Mouse (Mus musculus) heart, embryonic 14.5 days (tissue): Measurements from ENCODE around the gene Epb41. TPM values are rescaled to one million over a fixed set of nuclear protein-coding genes. Genes with fewer than 3 reads are reported as not detected.

Source experiments
- ATAC-seq: fragments of 200-750 bp; cut with Nextera tagmentation; 2 replicates; pipeline ENCODE4 v1.8.0; 2017; ENCODE audit warnings: low read depth, moderate TSS enrichment; ENCODE audit not compliant: insufficient number of reproducible peaks, insufficient read depth, low FRiP score
- H3K27ac ChIP-seq, 2 experiments: fragments of 200-500 bp in 1 of 2; fragments of 300-500 bp in 1 of 2; sonication (generic) in 1 of 2; replicated peaks in 1 of 2; 2 replicates each; pipeline ENCODE4 v1.5.1; 2012 to 2014; ENCODE audit warnings: low read depth in 2 of 2, low read length in 2 of 2, control low read depth in 1 of 2, mild to moderate bottlenecking in 1 of 2, mixed read lengths in 1 of 2; ENCODE audit not compliant: control insufficient read depth in 1 of 2, insufficient read depth in 1 of 2
- H3K27me3 ChIP-seq: fragments of 300-500 bp; sonication (generic); 2 replicates; pipeline ENCODE4 v1.6.1; 2014; ENCODE audit warnings: mild to moderate bottlenecking, low read length, control low read depth; ENCODE audit not compliant: control insufficient read depth, insufficient read depth
- H3K36me3 ChIP-seq: fragments of 300-500 bp; sonication (generic); 2 replicates; pipeline ENCODE4 v1.6.1; 2014; ENCODE audit warnings: mild to moderate bottlenecking, control low read depth, low read length, mixed read lengths; ENCODE audit not compliant: control insufficient read depth, insufficient read depth
- H3K4me1 ChIP-seq, 2 experiments: fragments of 200-500 bp in 1 of 2; fragments of 300-500 bp in 1 of 2; sonication (generic) in 1 of 2; 2 replicates each; pipeline ENCODE4 v1.6.1; 2012 to 2014; ENCODE audit warnings: low read length in 2 of 2, control low read depth in 1 of 2, mixed read lengths in 1 of 2; ENCODE audit not compliant: control insufficient read depth in 2 of 2, insufficient read depth in 2 of 2
- H3K4me2 ChIP-seq: fragments of 300-500 bp; sonication (generic); 2 replicates; pipeline ENCODE4 v1.6.1; 2014; ENCODE audit warnings: mild to moderate bottlenecking, low read length
- H3K4me3 ChIP-seq, 2 experiments: fragments of 200-500 bp in 1 of 2; fragments of 300-500 bp in 1 of 2; sonication (generic) in 1 of 2; 2 replicates each; pipeline ENCODE4 v1.5.1; 2012 to 2014; ENCODE audit warnings: low read length in 2 of 2, mild to moderate bottlenecking in 2 of 2, control low read depth in 1 of 2, low read depth in 1 of 2, moderate library complexity in 1 of 2; ENCODE audit not compliant: control insufficient read depth in 1 of 2, insufficient read depth in 1 of 2
- H3K9ac ChIP-seq: fragments of 300-500 bp; sonication (generic); 2 replicates; pipeline ENCODE4 v1.6.1; 2014; ENCODE audit warnings: mild to moderate bottlenecking, low read length
- H3K9me3 ChIP-seq: fragments of 300-500 bp; sonication (generic); 2 replicates; pipeline ENCODE4 v1.6.1; 2016; ENCODE audit warnings: low read length, control low read depth; ENCODE audit not compliant: control insufficient read depth
- WGBS: fragments of 180-500 bp; shearing (Covaris S2); extraction: QIAGEN DNeasy Blood & Tissue Kit; methylation state at CpG from one replicate; pipeline ENCODE4 v1.1.7; 2014; 5-methylcytosine and 5-hydroxymethylcytosine counted together
- polyA plus RNA-seq: library from polyadenylated mRNA; unstranded; fragments of >200 nt; fragmentation: Nextera tagmentation; extraction: Ambion mirVana; gene quantifications from 2 replicates; pipeline ENCODE4 v1.2.1, GENCODE M21; 2014

The Epb41 gene
- polyA plus RNA-seq, 1 experiment from 2014 or later = 45.7 TPM

DNA sequence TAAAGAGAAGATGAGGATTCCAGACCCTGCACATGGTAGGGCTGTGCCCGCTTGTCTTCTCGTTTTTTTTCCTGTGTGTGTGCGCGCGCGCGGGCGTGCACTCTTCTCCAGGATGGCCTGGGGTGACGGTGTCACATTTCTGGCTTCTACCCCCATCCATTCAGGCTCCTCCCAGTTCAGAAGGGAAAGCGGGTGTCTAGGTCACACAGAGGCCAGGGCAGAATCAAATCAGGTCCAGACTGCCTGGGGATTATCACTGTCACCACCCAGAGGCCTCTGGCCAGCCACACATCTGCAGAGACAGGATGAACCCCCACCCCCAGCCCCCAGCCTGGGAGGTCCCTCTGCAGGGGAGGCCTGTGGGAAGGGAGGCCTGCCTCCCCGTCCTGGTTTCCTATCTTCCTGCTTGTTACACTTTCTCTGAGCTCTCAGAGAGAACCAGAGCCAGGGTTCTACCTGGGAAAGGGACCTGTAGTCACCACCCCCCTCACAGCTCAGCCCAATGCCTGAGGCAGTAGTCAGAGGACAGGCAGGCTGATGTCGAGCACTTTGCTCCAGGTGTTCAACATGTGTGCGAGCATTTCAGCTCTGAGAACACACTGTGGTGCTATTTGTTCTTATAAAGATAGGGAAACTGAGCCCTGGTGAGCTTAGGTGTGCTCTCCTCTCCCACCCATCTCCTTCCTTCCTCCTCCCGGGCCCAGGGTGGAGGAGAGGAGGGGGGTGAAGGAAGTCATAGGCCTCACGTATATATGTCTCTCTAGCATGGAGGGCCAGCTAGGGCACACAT, 156.2 kb downstream of the Epb41 start:
- Histone ChIP-seq H3K4me3 (no peak overlapping the region), H3K4me1 (peaks cover 48 to 80% of the 10 kb centered on the region in 2 experiments), H3K4me2 (peak overlapping the region; percentile 88), H3K9ac (peak overlapping the region; percentile 81), H3K27ac (peak overlapping the region; percentile 71 to 91), H3K9me3 (no peaks in the 10 kb centered on the region), H3K36me3 (0 out of 2 replicates have a peak, but pooled peaks cover 9% of the 10 kb centered on the region), H3K27me3 (peaks cover 11% of the 10 kb centered on the region)
- 8% methylated on average over 15 of the region's 15 CpGs for WGBS
- ATAC-seq = peak; percentile 78

DNA sequence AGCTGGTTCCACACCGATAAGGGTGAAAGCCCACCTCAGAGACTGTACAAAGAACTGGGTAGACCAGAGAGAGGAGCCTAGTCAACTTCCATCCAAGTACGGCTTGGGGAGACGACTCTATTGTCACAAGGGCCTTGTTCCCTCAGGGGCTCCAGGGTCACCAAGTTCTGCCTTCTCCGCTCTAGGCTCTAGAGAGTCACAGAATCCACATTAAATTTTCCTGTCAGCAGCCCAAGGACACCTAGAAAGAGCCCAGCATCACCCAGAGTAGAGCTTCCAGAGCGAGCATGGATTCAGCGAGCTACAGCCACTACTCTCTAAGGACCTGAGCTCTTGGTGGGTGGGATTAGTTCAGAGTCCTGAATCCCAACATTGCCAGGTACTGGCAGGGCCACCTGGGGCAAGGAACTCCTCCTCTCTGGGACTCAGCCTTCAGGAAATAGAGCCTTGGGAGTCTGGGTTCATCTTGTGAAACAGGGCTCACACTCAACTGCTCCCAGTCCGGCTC, 157.0 kb downstream of the Epb41 start:
- 0 out of 2 replicates have a peak, but pooled peaks cover 7% of the 10 kb centered on the region for H3K36me3 ChIP-seq
- H3K4me2 ChIP-seq = peak overlapping the region; percentile 88
- 60% methylated on average over 7 of the region's 7 CpGs for WGBS
- peaks cover 14% of the 10 kb centered on the region for H3K27me3 ChIP-seq
- no peak overlapping the region for H3K4me3 ChIP-seq
- H3K9me3 ChIP-seq = no peaks in the 10 kb centered on the region
- H3K4me1 ChIP-seq = peaks cover 44 to 73% of the 10 kb centered on the region in 2 experiments
- peak overlapping the region; percentile 36 for H3K9ac ChIP-seq
- ATAC-seq = no peak
- peak overlapping the region; percentile 54 to 91 for H3K27ac ChIP-seq

DNA sequence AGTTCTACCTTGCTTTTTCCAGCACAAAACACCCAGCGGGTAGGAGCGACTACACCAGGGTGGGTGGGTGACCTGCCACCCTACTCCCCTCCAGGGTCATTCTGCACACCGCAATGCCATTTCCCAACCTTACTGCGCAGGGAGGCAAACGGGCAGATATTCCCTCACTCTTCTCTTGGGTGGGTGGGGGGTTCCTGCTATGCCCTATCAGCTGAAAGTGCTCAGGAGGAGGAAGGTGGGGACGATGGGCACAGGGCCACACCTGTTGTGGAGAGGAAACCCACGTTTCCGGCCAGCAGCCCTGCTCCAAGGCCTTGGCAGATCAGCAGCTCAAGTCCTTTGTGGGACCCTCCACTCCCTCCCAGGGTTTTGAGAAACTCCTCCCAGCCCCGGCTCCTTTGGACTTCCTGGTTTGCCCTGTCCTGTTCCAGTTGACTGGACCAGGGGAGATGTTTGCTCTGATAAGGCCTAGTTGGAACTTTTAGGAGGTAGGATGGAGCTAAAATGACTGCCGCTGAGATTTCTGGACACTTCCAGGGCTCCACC, 158.0 kb downstream of the Epb41 start:
- no peak overlapping the region for H3K9ac ChIP-seq
- peaks cover 18% of the 10 kb centered on the region for H3K27me3 ChIP-seq
- H3K36me3 ChIP-seq = no peaks in the 10 kb centered on the region
- H3K27ac ChIP-seq = no peak overlapping the region
- H3K9me3 ChIP-seq = no peaks in the 10 kb centered on the region
- ATAC-seq = no peak
- WGBS = 81% methylated on average over 10 of the region's 10 CpGs
- H3K4me3 ChIP-seq = no peak overlapping the region
- no peak overlapping the region for H3K4me2 ChIP-seq
- H3K4me1 ChIP-seq = peaks cover 36 to 63% of the 10 kb centered on the region in 2 experiments

DNA sequence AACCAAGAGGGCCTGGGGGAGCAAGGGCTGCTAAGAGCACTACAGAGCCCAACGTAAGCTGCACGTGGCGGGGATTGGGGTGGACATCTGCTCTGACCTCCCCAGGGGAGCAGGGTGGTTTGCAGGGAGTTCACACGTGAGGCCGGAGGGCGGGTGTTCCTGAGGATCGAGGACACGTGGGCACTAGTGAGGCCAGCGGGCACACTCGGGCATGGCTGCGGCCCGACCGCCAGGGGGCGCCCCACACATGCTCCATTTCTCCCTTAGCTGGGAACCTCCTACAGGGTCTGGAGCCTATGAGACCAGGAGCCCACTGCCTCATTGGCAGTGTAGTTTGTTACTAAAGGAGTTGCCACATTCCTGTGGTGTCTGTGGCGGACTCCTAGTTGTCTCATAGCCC, 158.7 kb downstream of the Epb41 start:
- 12% methylated on average over 15 of the region's 15 CpGs for WGBS
- peak overlapping the region; percentile 38 for H3K4me2 ChIP-seq
- no peaks in the 10 kb centered on the region for H3K36me3 ChIP-seq
- H3K27me3 ChIP-seq = peaks cover 21% of the 10 kb centered on the region
- peaks cover 34 to 58% of the 10 kb centered on the region in 2 experiments for H3K4me1 ChIP-seq
- H3K27ac ChIP-seq = no peak overlapping the region
- H3K9ac ChIP-seq = no peak overlapping the region
- ATAC-seq = no peak
- no peaks in the 10 kb centered on the region for H3K9me3 ChIP-seq
- no peak overlapping the region for H3K4me3 ChIP-seq

DNA sequence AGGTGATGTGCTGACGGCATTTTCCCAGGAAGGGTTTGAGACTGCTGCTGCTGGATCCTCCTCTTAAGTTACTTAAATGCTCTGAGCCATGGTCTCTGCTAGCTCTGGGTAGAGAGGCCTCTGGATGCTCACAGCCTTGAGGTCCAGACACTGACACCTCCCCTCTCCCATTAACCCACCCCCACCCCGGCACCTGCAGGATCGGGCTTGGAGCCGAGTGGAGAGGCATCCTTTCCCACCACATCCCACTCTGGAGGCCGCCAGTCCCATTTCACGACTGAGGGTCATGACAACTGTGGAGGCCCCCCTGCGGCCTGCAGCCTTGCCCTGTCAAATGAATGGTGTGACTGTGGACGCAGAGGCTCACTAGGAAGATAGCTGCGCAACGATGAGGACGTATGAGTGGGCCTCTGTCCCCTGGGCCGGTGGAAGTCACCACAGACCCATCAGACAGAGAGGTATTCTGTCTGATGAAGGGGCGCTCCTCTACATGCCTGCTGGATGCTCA, 159.2 kb downstream of the Epb41 start:
- peaks cover 21% of the 10 kb centered on the region for H3K27me3 ChIP-seq
- H3K4me2 ChIP-seq = peak overlapping the region; percentile 77

DNA sequence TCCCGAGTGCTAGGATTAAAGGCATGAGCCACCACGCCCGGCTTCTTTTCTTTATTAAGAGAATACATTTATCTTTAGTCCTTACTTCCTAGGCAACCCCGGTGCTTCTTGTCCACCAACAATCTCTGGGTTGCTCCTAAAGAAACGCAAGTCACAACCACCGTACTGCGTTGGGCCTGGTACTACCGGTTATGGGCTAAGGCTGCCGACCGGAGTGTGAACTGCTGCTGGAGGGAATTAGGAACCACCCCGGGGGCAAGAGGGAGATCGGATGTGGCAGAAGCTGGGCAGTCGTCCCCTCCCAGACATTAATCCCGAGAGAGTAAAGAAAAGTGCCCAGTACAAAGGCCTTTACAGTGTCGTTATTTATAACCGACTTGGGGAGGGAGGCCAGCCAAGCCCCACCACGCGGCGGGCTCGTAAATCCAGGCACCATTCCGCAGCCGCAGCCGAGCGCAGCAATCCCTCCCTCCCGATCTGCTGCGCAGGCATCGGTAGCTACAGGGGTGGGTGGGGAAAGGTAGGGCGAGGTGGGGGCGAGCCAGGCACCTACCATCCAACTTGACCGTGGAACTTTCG, 160.1 kb downstream of the Epb41 start:
- H3K9me3 ChIP-seq = no peaks in the 10 kb centered on the region
- H3K4me1 ChIP-seq = peaks cover 41 to 59% of the 10 kb centered on the region in 2 experiments
- H3K36me3 ChIP-seq = no peaks in the 10 kb centered on the region
- WGBS = 4% methylated on average over 31 of the region's 31 CpGs
- ATAC-seq = no peak
- H3K27ac ChIP-seq = peak overlapping the region; percentile 10 to 68; a peak in 2 of 4 replicates
- H3K4me2 ChIP-seq = peak overlapping the region; percentile 77
- peak overlapping the region; percentile 69 for H3K9ac ChIP-seq
- H3K27me3 ChIP-seq = peaks cover 21% of the 10 kb centered on the region
- H3K4me3 ChIP-seq = peak overlapping the region; percentile 36 to 39

More for the DNA sequence above, 159.2 kb downstream of the Epb41 start:
- Histone ChIP-seq H3K9ac (peak overlapping the region; percentile 69), H3K4me1 (peaks cover 36 to 57% of the 10 kb centered on the region in 2 experiments), H3K36me3 (no peaks in the 10 kb centered on the region), H3K9me3 (no peaks in the 10 kb centered on the region), H3K4me3 (no peak overlapping the region), H3K27ac (no peak overlapping the region)
- ATAC-seq = no peak
- WGBS = 33% methylated on average over 13 of the region's 13 CpGs

DNA sequence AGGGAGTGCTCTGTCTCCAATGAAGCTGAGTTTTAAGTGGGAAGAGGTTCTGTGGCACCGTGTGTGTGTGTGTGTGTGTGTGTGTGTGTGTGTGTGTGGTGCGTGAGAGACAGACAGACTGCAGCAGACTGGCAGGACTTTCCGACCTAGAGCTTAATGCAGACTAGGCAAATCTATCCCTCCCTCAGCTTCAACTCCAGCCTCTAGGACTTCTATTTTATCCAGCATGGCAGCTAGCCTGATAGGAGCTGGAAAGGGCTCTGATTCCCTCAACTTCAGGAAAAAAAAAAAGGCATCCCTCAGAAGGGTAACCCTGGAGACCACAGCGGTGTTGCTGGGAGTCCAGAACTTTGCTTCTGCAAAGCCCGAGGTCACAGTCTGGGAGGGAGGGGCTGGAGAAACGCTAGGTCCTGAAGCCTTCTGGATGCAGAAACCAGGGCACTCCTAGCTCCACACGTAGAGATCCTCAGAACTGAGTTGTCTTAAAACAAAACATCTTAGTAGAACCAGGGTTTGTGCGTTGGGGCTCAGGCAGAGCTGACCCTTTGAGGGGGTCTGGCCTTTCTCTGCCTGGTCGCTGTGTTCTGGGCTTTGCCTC, 161.0 kb downstream of the Epb41 start:
- ATAC-seq = no peak
- Histone ChIP-seq H3K27ac (no peak overlapping the region), H3K9me3 (no peaks in the 10 kb centered on the region), H3K27me3 (peaks cover 21% of the 10 kb centered on the region), H3K9ac (peak overlapping the region; percentile 69; the same call in 1 of the 2 replicates), H3K4me1 (peaks cover 33 to 50% of the 10 kb centered on the region in 2 experiments), H3K4me3 (no peak overlapping the region), H3K36me3 (no peaks in the 10 kb centered on the region), H3K4me2 (no peak overlapping the region)
- 30% methylated on average over 9 of the region's 9 CpGs for WGBS
